Mouse (Mus musculus): ENCODE measurements around the gene Olfr187.
"Not testable (repeated sequence)": the region's sequence is repeated elsewhere in the genome, so short reads cannot be mapped to it uniquely, and the experiment has no call there.

GRCm38 (mm10) chr16:59062411-59062810 lies 22.8 kb upstream of the Olfr187 start:
- TF ChIP-seq POLR2A (IDR thresholded peaks at IDR 0.05; ENCODE audit: borderline replicate concordance, control insufficient read depth, low read depth, low read length); CTCF (IDR thresholded peaks at IDR 0.05; ENCODE audit: control insufficient read depth, insufficient read depth, low read length): not testable (repeated sequence)

All from bone marrow, adult 2 months (tissue).